Mouse (Mus musculus): ENCODE results near the gene Rundc3b.

- TF ChIP-seq CTCF (IDR thresholded peaks at IDR 0.05; ENCODE audit: low read depth) (no peak), EP300 (IDR thresholded peaks at IDR 0.05; ENCODE audit: low read depth) (no peak)
Measured at GRCm38 (mm10) chr5:8648300-8648699, 25.5 kb upstream of the Rundc3b start.
